Mouse (Mus musculus) CH12.LX (cell line): ENCODE data around the gene Hlcs. TPM values are rescaled to one million over a fixed set of nuclear protein-coding genes. Genes with fewer than 3 reads are reported as not detected.

Experiments used
- DNase-seq: peaks from one replicate; pipeline ENCODE4 v3.0.0-alpha.2; 2013; ENCODE audit errors: extremely low read depth
- H3K27ac ChIP-seq: 2 replicates; pipeline ENCODE4 v1.5.1; 2012; ENCODE audit warnings: low read depth, mild to moderate bottlenecking, control low read depth, moderate library complexity; ENCODE audit not compliant: insufficient read depth
- H3K27me3 ChIP-seq: replicated peaks from 2 replicates; pipeline ENCODE3; 2012; ENCODE audit warnings: inconsistent platforms
- H3K36me3 ChIP-seq, 2 experiments: replicated peaks in 1 of 2; 2 replicates each; pipeline versions ENCODE3 to v1.6.1; 2012; ENCODE audit warnings: inconsistent platforms in 1 of 2, low read length in 1 of 2, mild to moderate bottlenecking in 1 of 2, mixed read lengths in 1 of 2, moderate library complexity in 1 of 2; ENCODE audit not compliant: control insufficient read depth in 1 of 2, insufficient read depth in 1 of 2
- H3K4me1 ChIP-seq, 2 experiments: 2 replicates each; pipeline ENCODE4 v1.6.1; 2012; ENCODE audit warnings: inconsistent platforms in 1 of 2, moderate library complexity in 1 of 2; ENCODE audit not compliant: insufficient read depth in 2 of 2, control insufficient read depth in 1 of 2
- H3K4me2 ChIP-seq: 2 replicates; pipeline ENCODE4 v1.6.1; 2012; ENCODE audit warnings: low read depth, mild to moderate bottlenecking, control low read depth; ENCODE audit not compliant: poor library complexity, insufficient read depth, severe bottlenecking
- H3K4me3 ChIP-seq, 3 experiments: fragments of 150-350 bp in 1 of 3; sonication (generic) in 1 of 3; replicated peaks in 1 of 3; 2 replicates each; pipeline versions ENCODE3 to v1.5.1; 2011 to 2012; ENCODE audit warnings: low read depth in 2 of 3, low read length in 2 of 3, mild to moderate bottlenecking in 2 of 3, moderate library complexity in 2 of 3, control low read depth in 1 of 3, improper control_type of control experiment in 1 of 3, inconsistent platforms in 1 of 3, mixed read lengths in 1 of 3; ENCODE audit not compliant: poor library complexity in 1 of 3
- H3K79me2 ChIP-seq: replicated peaks from 2 replicates; pipeline ENCODE4 v1.6.1; 2012; ENCODE audit warnings: mild to moderate bottlenecking, moderate library complexity; ENCODE audit not compliant: control insufficient read depth, poor library complexity, insufficient read depth, severe bottlenecking; ENCODE audit errors: extremely low read depth
- H3K9ac ChIP-seq: 2 replicates; pipeline ENCODE4 v1.6.1; 2012; ENCODE audit warnings: low read depth, mild to moderate bottlenecking, control low read depth, moderate library complexity; ENCODE audit not compliant: insufficient read depth
- H3K9me3 ChIP-seq: replicated peaks from 2 replicates; pipeline ENCODE3; 2012; ENCODE audit warnings: low read length, inconsistent platforms, mixed read lengths
- BHLHE40 ChIP-seq: IDR thresholded peaks from 2 replicates; pipeline ENCODE4 v1.6.1; 2011; ENCODE audit warnings: mild to moderate bottlenecking, low read depth, low read length, improper control_type of control experiment
- CHD1 ChIP-seq: IDR thresholded peaks from 2 replicates; pipeline ENCODE4 v1.6.1; 2012; ENCODE audit warnings: low read depth, low read length, improper control_type of control experiment, inconsistent platforms
- CHD2 ChIP-seq: IDR thresholded peaks from 2 replicates; pipeline ENCODE4 v1.6.1; 2011; ENCODE audit warnings: low read length, improper control_type of control experiment
- CTCF ChIP-seq, 2 experiments: IDR thresholded peaks in 1 of 2; conservative IDR thresholded peaks in 1 of 2; 2 replicates each; pipeline ENCODE4 v1.5.1; 2011 to 2012; ENCODE audit warnings: low read depth in 2 of 2, low read length in 2 of 2, improper control_type of control experiment in 1 of 2, inconsistent platforms in 1 of 2, mild to moderate bottlenecking in 1 of 2, moderate library complexity in 1 of 2
- E2F4 ChIP-seq: IDR thresholded peaks from 2 replicates; pipeline ENCODE4 v1.6.1; 2011; ENCODE audit warnings: low read depth, low read length, improper control_type of control experiment; ENCODE audit not compliant: insufficient replicate concordance
- ELF1 ChIP-seq: IDR thresholded peaks from 2 replicates; pipeline ENCODE4 v1.6.1; 2014; ENCODE audit warnings: low read depth, mild to moderate bottlenecking, inconsistent platforms, low read length, improper control_type of control experiment
- ETS1 ChIP-seq: conservative IDR thresholded peaks from 2 replicates; pipeline ENCODE4 v1.6.1; 2012; ENCODE audit warnings: low read depth, mild to moderate bottlenecking, inconsistent platforms, low read length, improper control_type of control experiment, moderate library complexity
- GABPA ChIP-seq: IDR thresholded peaks from 2 replicates; pipeline ENCODE4 v1.6.1; 2012; ENCODE audit warnings: low read depth, low read length, improper control_type of control experiment, inconsistent platforms; ENCODE audit not compliant: insufficient replicate concordance
- HCFC1 ChIP-seq: IDR thresholded peaks from 2 replicates; pipeline ENCODE4 v1.6.1; 2012; ENCODE audit warnings: low read depth, mild to moderate bottlenecking, inconsistent platforms, low read length, improper control_type of control experiment
- IRF4 ChIP-seq: IDR thresholded peaks from 2 replicates; pipeline ENCODE4 v1.6.1; 2014; ENCODE audit warnings: low read depth, mild to moderate bottlenecking, inconsistent platforms, low read length, improper control_type of control experiment
- MAX ChIP-seq: IDR thresholded peaks from 2 replicates; pipeline ENCODE4 v1.6.1; 2011; ENCODE audit warnings: low read length, improper control_type of control experiment
- MEF2A ChIP-seq: IDR thresholded peaks from 2 replicates; pipeline ENCODE4 v1.6.1; 2014; ENCODE audit warnings: low read depth, mild to moderate bottlenecking, inconsistent platforms, low read length, improper control_type of control experiment, borderline replicate concordance
- MXI1 ChIP-seq: IDR thresholded peaks from 2 replicates; pipeline ENCODE4 v1.6.1; 2011; ENCODE audit warnings: mild to moderate bottlenecking, low read depth, low read length, improper control_type of control experiment
- POLR2A ChIP-seq: IDR thresholded peaks from 2 replicates; pipeline ENCODE4 v1.6.1; 2011; ENCODE audit warnings: low read depth, mild to moderate bottlenecking, improper control_type of control experiment, low read length
- POLR2AphosphoS2 ChIP-seq: IDR thresholded peaks from 2 replicates; pipeline ENCODE4 v1.6.1; 2011; ENCODE audit warnings: low read depth, low read length, improper control_type of control experiment
- ZC3H11A ChIP-seq: IDR thresholded peaks from 2 replicates; pipeline ENCODE4 v1.6.1; 2012; ENCODE audit warnings: low read depth, mild to moderate bottlenecking, inconsistent platforms, low read length, improper control_type of control experiment
- ZMIZ1 ChIP-seq: IDR thresholded peaks from 2 replicates; pipeline ENCODE4 v1.6.1; 2012; ENCODE audit warnings: low read depth, mild to moderate bottlenecking, inconsistent platforms, low read length, improper control_type of control experiment
- ZNF384 ChIP-seq: IDR thresholded peaks from 2 replicates; pipeline ENCODE4 v1.6.1; 2012; ENCODE audit warnings: low read depth, low read length, improper control_type of control experiment, inconsistent platforms
- dilution Hi-C: fragments of 300-500 bp; cut with MboI; formaldehyde crosslinking; loops from 2 replicates; pipeline ENCODE4 v1.14.3; 2020; ENCODE audit warnings: low sequenced_read_pairs; ENCODE audit not compliant: extremely low pct_unique_long_range_greater_than_20kb, extremely low pct_ligation_motif_present
- in situ Hi-C: fragments of 300-500 bp; cut with MboI; formaldehyde crosslinking; loops from 3 replicates; pipeline ENCODE4 v1.14.3; 2019; ENCODE audit warnings: low sequenced_read_pairs, low pct_ligation_motif_present, low pct_unique_long_range_greater_than_20kb, mixed read lengths
- polyA plus RNA-seq: library from polyadenylated mRNA; unstranded; fragments of >175 nt; gene quantifications from 2 replicates; pipeline ENCODE4 v1.2.1, GENCODE M21; 2012; ENCODE audit warnings: low read depth; ENCODE audit not compliant: insufficient read length
- total RNA-seq, 2 experiments: library from RNA; depleted of rRNA; stranded (reverse); fragments of 300-350 nt in 1 of 2; fragments of >200 nt in 1 of 2; gene quantifications; 2 replicates each; pipeline ENCODE4 v1.2.3; 2012 to 2014

Gene Hlcs
- total and polyA plus RNA-seq, 3 experiments: 5.3 to 12.5 (median 9.4) TPM

- Histone ChIP-seq H3K27me3 (no peaks in the 10 kb centered on the region), H3K4me2 (no peak overlapping the region), H3K9me3 (peaks cover 4% of the 10 kb centered on the region), H3K36me3 (peaks cover 0 to 38% of the 10 kb centered on the region in 2 experiments), H3K4me1 (peaks cover 1 to 9% of the 10 kb centered on the region in 2 experiments; a peak in 2 of 4 replicates), H3K27ac (no peak overlapping the region), H3K9ac (no peak overlapping the region), H3K4me3 (no peak overlapping the region), H3K79me2 (no peaks in the 10 kb centered on the region)
- in situ Hi-C loops (loop anchor here (5.0 kb wide), 1 partner anchor 34 kb away; no protein-coding TSS in a partner anchor), dilution Hi-C loops (no loop called here)
- DNase-seq: no peak
- TF ChIP-seq CTCF (conservative IDR thresholded peaks at IDR 0.05 in 1 of 2, IDR thresholded peaks at IDR 0.05 in 1 of 2; ENCODE audit: low read depth in 2 of 2, low read length in 2 of 2): no peak
- no peak for TF ChIP-seq E2F4
- TF ChIP-seq BHLHE40: no peak
- TF ChIP-seq ZMIZ1: no peak
- TF ChIP-seq IRF4: no peak
- TF ChIP-seq ZNF384: no peak
- no peak for TF ChIP-seq CHD2
- TF ChIP-seq MAX: no peak
- TF ChIP-seq ELF1: no peak
- no peak for TF ChIP-seq MEF2A
Measured at GRCm38 (mm10) chr16:94210689-94211357, 102.5 kb downstream of the Hlcs start.

DNA sequence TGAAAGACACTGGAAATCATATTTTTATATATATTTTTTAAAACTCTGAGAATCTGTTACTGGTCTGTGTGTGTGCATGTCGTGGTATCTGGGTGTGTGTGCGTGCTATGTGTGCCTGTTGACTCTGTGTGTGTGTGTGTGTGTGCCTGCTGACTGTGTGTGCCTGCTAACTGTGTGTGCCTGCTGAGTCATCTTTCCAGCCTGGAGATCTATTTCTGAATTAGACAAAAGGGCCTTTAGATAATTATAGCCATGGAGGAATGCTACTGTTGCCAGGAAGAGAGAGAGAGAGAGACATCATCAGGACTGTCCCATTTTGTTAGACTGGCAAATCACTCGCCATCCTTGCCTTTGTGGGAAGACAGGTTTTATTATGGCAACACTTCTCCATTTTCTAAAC, 103.7 kb downstream of the Hlcs start:
- in situ Hi-C loops (loop anchor here (5.0 kb wide), 1 partner anchor 32 kb away; no protein-coding TSS in a partner anchor), dilution Hi-C loops (no loop called here)
- TF ChIP-seq MXI1: no peak
- no peak for TF ChIP-seq ETS1
- TF ChIP-seq HCFC1: no peak
- TF ChIP-seq POLR2A: no peak
- TF ChIP-seq POLR2AphosphoS2: no peak
- no peak for TF ChIP-seq BHLHE40
- no peak for TF ChIP-seq ZC3H11A
- no peak for TF ChIP-seq ZMIZ1
- no peak for TF ChIP-seq CHD1
- no peak for TF ChIP-seq ELF1
- no peak for TF ChIP-seq GABPA
- Histone ChIP-seq H3K4me2 (no peak overlapping the region), H3K9ac (no peak overlapping the region), H3K27me3 (no peaks in the 10 kb centered on the region), H3K4me1 (peaks cover 0 to 7% of the 10 kb centered on the region in 2 experiments; a peak in 1 of 4 replicates), H3K79me2 (no peaks in the 10 kb centered on the region), H3K36me3 (peaks cover 0 to 42% of the 10 kb centered on the region in 2 experiments), H3K9me3 (peaks cover 4% of the 10 kb centered on the region), H3K4me3 (no peak overlapping the region), H3K27ac (no peak overlapping the region)
- DNase-seq: no peak
